ENCODE assay signal across 19 mouse cellular contexts in genomic region chr7:3580029-3580428, GRCm38 (mm10). TPM values are rescaled to one million over a fixed set of nuclear protein-coding genes. Genes with fewer than 3 reads are reported as not detected.
"Had no signal": no experiment of that assay in that cellular context is flagged by ENCODE, and none has a peak within 500 bp of the region (broad histone marks: within the 10 kb centered on the region; RNA-seq: fewer than 3 reads in every experiment).

No protein-coding gene starts in this region.

- ATAC-seq: intestine, postnatal 0 days; midbrain, embryonic 15.5 days had no signal

- DNase-seq: kidney, adult 2 months; kidney, postnatal 36 days; layer of hippocampus, postnatal 36 days; liver, embryonic 13.5 days; lung, adult 2 months; lung, postnatal 14 days; lung, postnatal 4 days; retina, postnatal 1 day; thymus, adult 2 months had no signal

- H3K4me1 ChIP-seq: liver, embryonic 13.5 days; midbrain, embryonic 15.5 days; neural tube, embryonic 12.5 days had no signal

- H3K9me3 ChIP-seq: liver, embryonic 13.5 days; midbrain, embryonic 15.5 days; neural tube, embryonic 12.5 days had no signal

- H3K27me3 ChIP-seq: liver, embryonic 13.5 days; midbrain, embryonic 15.5 days; neural tube, embryonic 12.5 days had no signal

- H3K4me3 ChIP-seq: left cerebral cortex, adult 2 months; liver, embryonic 13.5 days; midbrain, embryonic 15.5 days; neural tube, embryonic 12.5 days had no signal

- H3K36me3 ChIP-seq: liver, embryonic 13.5 days; midbrain, embryonic 15.5 days; neural tube, embryonic 12.5 days had no signal

- H3K9ac ChIP-seq: liver, embryonic 13.5 days; midbrain, embryonic 15.5 days; neural tube, embryonic 12.5 days had no signal

- H3K4me2 ChIP-seq: liver, embryonic 13.5 days; midbrain, embryonic 11.5 days; midbrain, embryonic 15.5 days; neural tube, embryonic 12.5 days had no signal

- H3K27ac ChIP-seq: kidney, postnatal 0 days; left cerebral cortex, adult 2 months; liver, embryonic 13.5 days; midbrain, embryonic 15.5 days; neural tube, embryonic 12.5 days had no signal

RNA-seq across cellular contexts. Expression of gene Oscar, which starts 35.9 kb away (rescaled TPM):
- total RNA-seq: liver, adult 2 months; megakaryocyte-erythroid progenitor cell, adult 5-6 weeks; neutrophil, adult 5-6 weeks had no signal
- polyA plus RNA-seq: liver, adult 2 months; liver, embryonic 13.5 days; liver, embryonic 16.5 days had no signal
